Mouse (Mus musculus): ENCODE measurements around the gene Srrm2. TPM values are rescaled to one million over a fixed set of nuclear protein-coding genes. Genes with fewer than 3 reads are reported as not detected.

The Srrm2 gene
- total RNA-seq, 1 experiment, result 192 TPM

DNA sequence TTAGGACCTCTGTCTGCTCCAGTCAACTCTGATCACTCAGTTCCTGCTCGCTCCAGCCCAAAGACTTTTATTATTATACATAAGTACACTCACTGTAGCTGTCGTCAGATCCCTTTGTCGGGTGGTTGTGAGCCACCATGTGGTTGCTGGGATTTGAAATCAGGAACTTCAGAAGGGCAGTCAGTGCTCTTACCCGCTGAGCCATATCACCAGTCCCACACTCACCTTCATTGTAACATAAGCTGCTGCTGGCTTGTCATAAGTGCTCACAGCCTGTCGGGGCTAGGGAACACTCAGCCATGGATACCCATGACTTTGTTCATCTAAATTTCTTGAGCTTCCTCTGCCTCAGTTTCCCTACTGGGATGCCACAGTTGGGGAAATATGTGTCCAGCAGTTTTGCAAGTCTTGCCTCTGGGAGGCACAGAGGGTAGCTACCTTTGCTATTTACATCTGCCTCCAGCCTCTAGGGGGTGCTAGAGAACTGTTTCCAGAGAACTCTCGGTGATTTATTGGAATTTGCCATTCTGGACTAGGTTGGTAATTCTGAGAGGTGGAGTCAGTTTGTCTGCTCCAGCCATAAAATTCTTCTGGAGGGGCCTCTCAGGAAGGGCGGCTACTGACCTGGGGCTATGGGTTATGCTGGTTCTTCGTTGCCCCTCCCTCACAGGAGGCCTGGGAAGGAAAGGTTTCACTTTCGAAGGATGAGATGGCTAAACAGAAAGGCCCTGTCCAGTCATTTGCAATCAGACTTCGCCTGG, 41.5 kb upstream of the Srrm2 start:
- Histone ChIP-seq H3K9me3 (ENCODE audit: control insufficient read depth, insufficient read depth, low read depth, low read length) (no peaks in the 10 kb centered on the region), H3K36me3 (ENCODE audit: control insufficient read depth, insufficient read depth, low read length, poor library complexity, severe bottlenecking) (peaks cover 10% of the 10 kb centered on the region; the same call in 1 of the 2 replicates), H3K9ac (ENCODE audit: insufficient read depth, low read depth, low read length, poor library complexity, severe bottlenecking) (no peak overlapping the region), H3K4me1 (ENCODE audit: control insufficient read depth in 2 of 2, insufficient read depth in 2 of 2, low read length in 2 of 2, poor library complexity in 1 of 2) (peaks cover 0 to 17% of the 10 kb centered on the region in 2 experiments; a peak in 1 of 4 replicates), H3K27ac (ENCODE audit: insufficient read depth, low read depth, low read length, poor library complexity, severe bottlenecking) (no peak overlapping the region), H3K4me3 (ENCODE audit: insufficient read depth in 1 of 2, low read depth in 1 of 2, low read length in 2 of 2, poor library complexity in 1 of 2, severe bottlenecking in 1 of 2) (no peak overlapping the region)
- in situ Hi-C loops (cut with MboI; ENCODE audit: low sequenced_read_pairs in 2 of 2, unreplicated experiment in 2 of 2), result no loop called here
- no peak for TF ChIP-seq CHD2 (IDR thresholded peaks at IDR 0.05; ENCODE audit: low read depth, low read length)
- TF ChIP-seq MAFK (IDR thresholded peaks at IDR 0.05; ENCODE audit: insufficient read depth, low read depth, low read length), result no peak
- no peak for TF ChIP-seq ZC3H11A (IDR thresholded peaks at IDR 0.05; ENCODE audit: borderline replicate concordance, low read depth, low read length)
- TF ChIP-seq HCFC1 (IDR thresholded peaks at IDR 0.05; ENCODE audit: borderline replicate concordance, insufficient read depth, low read length), result no peak
- no peak for TF ChIP-seq ZNF384 (IDR thresholded peaks at IDR 0.05; ENCODE audit: low read depth, low read length)
- DNase-seq (ENCODE audit: low read depth, low spot score), result peak; percentile 90

DNA sequence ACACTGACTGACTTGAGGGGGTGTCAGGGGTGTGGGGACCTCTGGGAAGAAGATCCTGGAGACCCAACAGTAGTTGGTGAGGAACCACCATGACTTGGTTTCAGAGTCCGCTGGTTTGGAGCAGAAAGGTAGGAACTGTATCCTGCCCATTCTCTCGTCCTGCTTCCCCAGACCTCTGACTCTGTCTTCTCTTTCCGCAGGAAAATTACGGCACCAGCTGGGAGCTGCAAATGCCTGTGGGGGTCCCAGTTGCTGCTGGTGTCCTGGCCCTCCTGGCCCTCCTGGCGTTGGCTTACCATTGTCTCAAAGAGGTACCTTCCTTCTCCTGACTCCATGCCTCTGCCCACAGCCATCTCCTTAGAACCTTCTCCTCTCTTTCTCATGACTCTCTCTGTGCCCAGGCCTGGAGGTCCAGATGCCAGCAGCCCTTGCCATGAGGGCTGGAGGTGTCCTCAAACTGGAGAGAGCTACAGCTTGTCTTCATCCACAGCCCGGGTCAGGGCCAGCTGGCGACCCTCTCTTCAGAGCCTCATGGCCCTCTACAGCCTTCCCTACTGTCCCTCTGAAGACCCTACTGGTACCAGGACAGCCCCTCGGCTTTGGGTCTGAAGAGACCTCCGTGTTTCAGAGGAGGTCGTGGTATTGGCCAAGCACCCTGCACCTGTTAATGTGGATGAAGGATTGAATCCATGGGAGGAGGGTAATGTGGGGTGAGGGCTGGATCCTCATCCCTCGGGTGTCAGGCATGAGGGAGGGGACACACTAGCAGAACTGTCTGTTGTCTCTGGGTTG, 40.7 kb upstream of the Srrm2 start:
- TF ChIP-seq ZC3H11A (IDR thresholded peaks at IDR 0.05; ENCODE audit: borderline replicate concordance, low read depth, low read length), result no peak
- TF ChIP-seq ZNF384 (IDR thresholded peaks at IDR 0.05; ENCODE audit: low read depth, low read length), result no peak
- TF ChIP-seq CHD2 (IDR thresholded peaks at IDR 0.05; ENCODE audit: low read depth, low read length), result no peak
- Histone ChIP-seq H3K9me3 (ENCODE audit: control insufficient read depth, insufficient read depth, low read depth, low read length) (no peaks in the 10 kb centered on the region), H3K4me3 (ENCODE audit: insufficient read depth in 1 of 2, low read depth in 1 of 2, low read length in 2 of 2, poor library complexity in 1 of 2, severe bottlenecking in 1 of 2) (no peak overlapping the region), H3K36me3 (ENCODE audit: control insufficient read depth, insufficient read depth, low read length, poor library complexity, severe bottlenecking) (peaks cover 10% of the 10 kb centered on the region; the same call in 1 of the 2 replicates), H3K4me1 (ENCODE audit: control insufficient read depth in 2 of 2, insufficient read depth in 2 of 2, low read length in 2 of 2, poor library complexity in 1 of 2) (peaks cover 0 to 15% of the 10 kb centered on the region in 2 experiments; a peak in 1 of 4 replicates), H3K27ac (ENCODE audit: insufficient read depth, low read depth, low read length, poor library complexity, severe bottlenecking) (no peak overlapping the region), H3K9ac (ENCODE audit: insufficient read depth, low read depth, low read length, poor library complexity, severe bottlenecking) (no peak overlapping the region)
- DNase-seq (ENCODE audit: low read depth, low spot score), result no peak
- in situ Hi-C loops (cut with MboI; ENCODE audit: low sequenced_read_pairs in 2 of 2, unreplicated experiment in 2 of 2), result no loop called here

DNA sequence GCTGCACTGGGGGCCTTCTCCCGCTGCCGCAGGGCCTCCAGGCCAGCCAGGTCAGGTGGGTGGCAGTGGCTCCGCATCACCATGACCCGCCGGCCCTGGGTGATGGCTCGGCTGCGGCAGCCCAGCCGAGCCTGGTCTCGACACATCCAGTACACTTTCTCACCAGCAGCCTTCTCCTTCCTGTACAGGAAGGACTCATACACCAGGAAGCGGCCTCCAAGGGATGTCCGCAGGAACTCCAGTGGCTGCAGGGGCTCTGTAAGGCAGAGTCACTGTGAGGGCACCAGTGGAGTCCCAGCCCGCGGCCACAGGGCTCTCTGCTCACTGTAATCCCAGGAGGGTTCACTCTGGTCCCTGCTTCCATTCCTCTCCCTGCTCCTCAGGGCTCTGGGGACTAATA, 34.6 kb upstream of the Srrm2 start:
- Histone ChIP-seq H3K4me1 (ENCODE audit: control insufficient read depth in 2 of 2, insufficient read depth in 2 of 2, low read length in 2 of 2, poor library complexity in 1 of 2) (peaks cover 0 to 26% of the 10 kb centered on the region in 2 experiments; a peak in 2 of 4 replicates), H3K4me3 (ENCODE audit: insufficient read depth in 1 of 2, low read depth in 1 of 2, low read length in 2 of 2, poor library complexity in 1 of 2, severe bottlenecking in 1 of 2) (peak overlapping the region in 1 of 2 experiments; percentile 53; a peak in 3 of 4 replicates), H3K9me3 (ENCODE audit: control insufficient read depth, insufficient read depth, low read depth, low read length) (no peaks in the 10 kb centered on the region), H3K36me3 (ENCODE audit: control insufficient read depth, insufficient read depth, low read length, poor library complexity, severe bottlenecking) (peaks cover 35% of the 10 kb centered on the region), H3K9ac (ENCODE audit: insufficient read depth, low read depth, low read length, poor library complexity, severe bottlenecking) (peak overlapping the region; percentile 60; the same call in 1 of the 2 replicates), H3K27ac (ENCODE audit: insufficient read depth, low read depth, low read length, poor library complexity, severe bottlenecking) (no peak overlapping the region)
- no peak for DNase-seq (ENCODE audit: low read depth, low spot score)
- in situ Hi-C loops (cut with MboI; ENCODE audit: low sequenced_read_pairs in 2 of 2, unreplicated experiment in 2 of 2), result no loop called here
- TF ChIP-seq HCFC1 (IDR thresholded peaks at IDR 0.05; ENCODE audit: borderline replicate concordance, insufficient read depth, low read length) (no peak), MAFK (IDR thresholded peaks at IDR 0.05; ENCODE audit: insufficient read depth, low read depth, low read length) (no peak), ZNF384 (IDR thresholded peaks at IDR 0.05; ENCODE audit: low read depth, low read length) (no peak), ZC3H11A (IDR thresholded peaks at IDR 0.05; ENCODE audit: borderline replicate concordance, low read depth, low read length) (no peak), CHD2 (IDR thresholded peaks at IDR 0.05; ENCODE audit: low read depth, low read length) (no peak)

DNA sequence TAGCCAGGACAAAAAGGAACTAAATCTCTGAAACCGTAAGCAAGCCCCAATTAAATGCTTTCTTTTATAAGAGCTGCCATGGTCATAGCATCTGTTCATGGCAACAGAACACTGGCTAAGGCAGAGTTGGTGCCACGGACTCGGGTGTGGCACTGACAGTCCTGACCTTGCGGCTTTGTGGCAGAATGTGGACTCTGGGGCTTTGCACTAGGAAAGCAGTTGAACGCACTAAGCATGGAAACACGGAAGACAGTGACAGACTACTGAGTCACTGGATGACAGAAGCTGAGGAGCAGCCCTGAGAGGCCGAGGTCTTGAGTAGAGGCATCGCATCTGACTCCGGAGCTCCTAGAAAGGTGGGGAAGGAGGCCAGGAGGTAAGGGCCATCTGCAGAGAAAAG, 32.8 kb upstream of the Srrm2 start:
- Histone ChIP-seq H3K4me1 (ENCODE audit: control insufficient read depth in 2 of 2, insufficient read depth in 2 of 2, low read length in 2 of 2, poor library complexity in 1 of 2) (peaks cover 0 to 28% of the 10 kb centered on the region in 2 experiments; a peak in 2 of 4 replicates), H3K27ac (ENCODE audit: insufficient read depth, low read depth, low read length, poor library complexity, severe bottlenecking) (no peak overlapping the region), H3K4me3 (ENCODE audit: insufficient read depth in 1 of 2, low read depth in 1 of 2, low read length in 2 of 2, poor library complexity in 1 of 2, severe bottlenecking in 1 of 2) (no peak overlapping the region), H3K9ac (ENCODE audit: insufficient read depth, low read depth, low read length, poor library complexity, severe bottlenecking) (no peak overlapping the region), H3K36me3 (ENCODE audit: control insufficient read depth, insufficient read depth, low read length, poor library complexity, severe bottlenecking) (peaks cover 41% of the 10 kb centered on the region), H3K9me3 (ENCODE audit: control insufficient read depth, insufficient read depth, low read depth, low read length) (no peaks in the 10 kb centered on the region)
- TF ChIP-seq ZC3H11A (IDR thresholded peaks at IDR 0.05; ENCODE audit: borderline replicate concordance, low read depth, low read length) (no peak), HCFC1 (IDR thresholded peaks at IDR 0.05; ENCODE audit: borderline replicate concordance, insufficient read depth, low read length) (no peak)
- no peak for DNase-seq (ENCODE audit: low read depth, low spot score)
- in situ Hi-C loops (cut with MboI; ENCODE audit: low sequenced_read_pairs in 2 of 2, unreplicated experiment in 2 of 2), result no loop called here
